Mouse (Mus musculus): Measurements from ENCODE around the gene Atp2c2.
A peak's percentile ranks its signal among the peaks of the same experiment; 100 is the strongest.

Atp2c2 gene

GRCm38 (mm10) chr8:119702965-119703364 is 3.2 kb downstream of the Atp2c2 start:
- no peak for DNase-seq (ENCODE audit: low read depth, low spot score)

- DNase-seq (ENCODE audit: low read depth, low spot score), result no peak
Observed at GRCm38 (mm10) chr8:119707146-119707545, 7.3 kb downstream of the Atp2c2 start.

- no peak for DNase-seq (ENCODE audit: low read depth, low spot score)
Observed at GRCm38 (mm10) chr8:119708471-119708870, 8.7 kb downstream of the Atp2c2 start.

- DNase-seq (ENCODE audit: low read depth, low spot score), result no peak
Observed at GRCm38 (mm10) chr8:119708878-119709702, 9.3 kb downstream of the Atp2c2 start.

GRCm38 (mm10) chr8:119709703-119710093 is 9.9 kb downstream of the Atp2c2 start:
- DNase-seq (ENCODE audit: low read depth, low spot score), result no peak

- DNase-seq (ENCODE audit: low read depth, low spot score), result no peak
Observed at GRCm38 (mm10) chr8:119712226-119712625, 12.4 kb downstream of the Atp2c2 start.

- no peak for DNase-seq (ENCODE audit: low read depth, low spot score)
Observed at GRCm38 (mm10) chr8:119713421-119713820, 13.6 kb downstream of the Atp2c2 start.

GRCm38 (mm10) chr8:119715221-119715620 is 15.4 kb downstream of the Atp2c2 start:
- DNase-seq (ENCODE audit: low read depth, low spot score), result no peak

- no peak for DNase-seq (ENCODE audit: low read depth, low spot score)
Observed at GRCm38 (mm10) chr8:119716730-119717299, 17.0 kb downstream of the Atp2c2 start.

GRCm38 (mm10) chr8:119717765-119718164 is 18.0 kb downstream of the Atp2c2 start:
- peak; percentile 19 for DNase-seq (ENCODE audit: low read depth, low spot score)

- no peak for DNase-seq (ENCODE audit: low read depth, low spot score)
Observed at GRCm38 (mm10) chr8:119719011-119719501, 19.2 kb downstream of the Atp2c2 start.

GRCm38 (mm10) chr8:119722348-119722747 is 22.5 kb downstream of the Atp2c2 start:
- no peak for DNase-seq (ENCODE audit: low read depth, low spot score)

- DNase-seq (ENCODE audit: low read depth, low spot score), result no peak
Observed at GRCm38 (mm10) chr8:119723676-119724075, 23.9 kb downstream of the Atp2c2 start.

- DNase-seq (ENCODE audit: low read depth, low spot score), result no peak
Observed at GRCm38 (mm10) chr8:119724596-119724995, 24.8 kb downstream of the Atp2c2 start.

GRCm38 (mm10) chr8:119727093-119727492 is 27.3 kb downstream of the Atp2c2 start:
- DNase-seq (ENCODE audit: low read depth, low spot score), result no peak

- DNase-seq (ENCODE audit: low read depth, low spot score), result no peak
Observed at GRCm38 (mm10) chr8:119728351-119728895, 28.6 kb downstream of the Atp2c2 start.

- no peak for DNase-seq (ENCODE audit: low read depth, low spot score)
Observed at GRCm38 (mm10) chr8:119732072-119732471, 32.3 kb downstream of the Atp2c2 start.

- no peak for DNase-seq (ENCODE audit: low read depth, low spot score)
Observed at GRCm38 (mm10) chr8:119736348-119736917, 36.6 kb downstream of the Atp2c2 start.

- no peak for DNase-seq (ENCODE audit: low read depth, low spot score)
Observed at GRCm38 (mm10) chr8:119737093-119737900, 37.5 kb downstream of the Atp2c2 start.

- no peak for DNase-seq (ENCODE audit: low read depth, low spot score)
Observed at GRCm38 (mm10) chr8:119738129-119738907, 38.5 kb downstream of the Atp2c2 start.

GRCm38 (mm10) chr8:119740634-119741033 is 40.8 kb downstream of the Atp2c2 start:
- no peak for DNase-seq (ENCODE audit: low read depth, low spot score)
